Mouse (Mus musculus) CH12.LX (cell line): ENCODE results near the gene Papss2. TPM values are rescaled to one million over a fixed set of nuclear protein-coding genes. Genes with fewer than 3 reads are reported as not detected.

Source experiments
- DNase-seq: peaks from one replicate; pipeline ENCODE4 v3.0.0-alpha.2; 2013; ENCODE audit errors: extremely low read depth
- H3K27ac ChIP-seq: 2 replicates; pipeline ENCODE4 v1.5.1; 2012; ENCODE audit warnings: low read depth, mild to moderate bottlenecking, control low read depth, moderate library complexity; ENCODE audit not compliant: insufficient read depth
- H3K27me3 ChIP-seq: replicated peaks from 2 replicates; pipeline ENCODE3; 2012; ENCODE audit warnings: inconsistent platforms
- H3K36me3 ChIP-seq, 2 experiments: replicated peaks in 1 of 2; 2 replicates each; pipeline versions ENCODE3 to v1.6.1; 2012; ENCODE audit warnings: inconsistent platforms in 1 of 2, low read length in 1 of 2, mild to moderate bottlenecking in 1 of 2, mixed read lengths in 1 of 2, moderate library complexity in 1 of 2; ENCODE audit not compliant: control insufficient read depth in 1 of 2, insufficient read depth in 1 of 2
- H3K4me1 ChIP-seq, 2 experiments: 2 replicates each; pipeline ENCODE4 v1.6.1; 2012; ENCODE audit warnings: inconsistent platforms in 1 of 2, moderate library complexity in 1 of 2; ENCODE audit not compliant: insufficient read depth in 2 of 2, control insufficient read depth in 1 of 2
- H3K4me2 ChIP-seq: 2 replicates; pipeline ENCODE4 v1.6.1; 2012; ENCODE audit warnings: low read depth, mild to moderate bottlenecking, control low read depth; ENCODE audit not compliant: poor library complexity, insufficient read depth, severe bottlenecking
- H3K4me3 ChIP-seq, 3 experiments: fragments of 150-350 bp in 1 of 3; sonication (generic) in 1 of 3; replicated peaks in 1 of 3; 2 replicates each; pipeline versions ENCODE3 to v1.5.1; 2011 to 2012; ENCODE audit warnings: low read depth in 2 of 3, low read length in 2 of 3, mild to moderate bottlenecking in 2 of 3, moderate library complexity in 2 of 3, control low read depth in 1 of 3, improper control_type of control experiment in 1 of 3, inconsistent platforms in 1 of 3, mixed read lengths in 1 of 3; ENCODE audit not compliant: poor library complexity in 1 of 3
- H3K79me2 ChIP-seq: replicated peaks from 2 replicates; pipeline ENCODE4 v1.6.1; 2012; ENCODE audit warnings: mild to moderate bottlenecking, moderate library complexity; ENCODE audit not compliant: control insufficient read depth, poor library complexity, insufficient read depth, severe bottlenecking; ENCODE audit errors: extremely low read depth
- H3K9ac ChIP-seq: 2 replicates; pipeline ENCODE4 v1.6.1; 2012; ENCODE audit warnings: low read depth, mild to moderate bottlenecking, control low read depth, moderate library complexity; ENCODE audit not compliant: insufficient read depth
- H3K9me3 ChIP-seq: replicated peaks from 2 replicates; pipeline ENCODE3; 2012; ENCODE audit warnings: low read length, inconsistent platforms, mixed read lengths
- CHD1 ChIP-seq: IDR thresholded peaks from 2 replicates; pipeline ENCODE4 v1.6.1; 2012; ENCODE audit warnings: low read depth, low read length, improper control_type of control experiment, inconsistent platforms
- CHD2 ChIP-seq: IDR thresholded peaks from 2 replicates; pipeline ENCODE4 v1.6.1; 2011; ENCODE audit warnings: low read length, improper control_type of control experiment
- CTCF ChIP-seq, 2 experiments: IDR thresholded peaks in 1 of 2; conservative IDR thresholded peaks in 1 of 2; 2 replicates each; pipeline ENCODE4 v1.5.1; 2011 to 2012; ENCODE audit warnings: low read depth in 2 of 2, low read length in 2 of 2, improper control_type of control experiment in 1 of 2, inconsistent platforms in 1 of 2, mild to moderate bottlenecking in 1 of 2, moderate library complexity in 1 of 2
- E2F4 ChIP-seq: IDR thresholded peaks from 2 replicates; pipeline ENCODE4 v1.6.1; 2011; ENCODE audit warnings: low read depth, low read length, improper control_type of control experiment; ENCODE audit not compliant: insufficient replicate concordance
- ELF1 ChIP-seq: IDR thresholded peaks from 2 replicates; pipeline ENCODE4 v1.6.1; 2014; ENCODE audit warnings: low read depth, mild to moderate bottlenecking, inconsistent platforms, low read length, improper control_type of control experiment
- EP300 ChIP-seq: IDR thresholded peaks from 2 replicates; pipeline ENCODE4 v1.6.1; 2011; ENCODE audit warnings: low read length, improper control_type of control experiment
- GABPA ChIP-seq: IDR thresholded peaks from 2 replicates; pipeline ENCODE4 v1.6.1; 2012; ENCODE audit warnings: low read depth, low read length, improper control_type of control experiment, inconsistent platforms; ENCODE audit not compliant: insufficient replicate concordance
- HCFC1 ChIP-seq: IDR thresholded peaks from 2 replicates; pipeline ENCODE4 v1.6.1; 2012; ENCODE audit warnings: low read depth, mild to moderate bottlenecking, inconsistent platforms, low read length, improper control_type of control experiment
- JUND ChIP-seq: conservative IDR thresholded peaks from 2 replicates; pipeline ENCODE4 v1.6.1; 2011; ENCODE audit warnings: low read depth, low read length, improper control_type of control experiment
- KAT2A ChIP-seq: IDR thresholded peaks from 2 replicates; pipeline ENCODE4 v1.6.1; 2012; ENCODE audit warnings: low read length, improper control_type of control experiment, inconsistent platforms; ENCODE audit not compliant: insufficient replicate concordance
- MAFK ChIP-seq: IDR thresholded peaks from 2 replicates; pipeline ENCODE4 v1.6.1; 2011; ENCODE audit warnings: low read length, improper control_type of control experiment; ENCODE audit not compliant: insufficient replicate concordance
- MAX ChIP-seq: IDR thresholded peaks from 2 replicates; pipeline ENCODE4 v1.6.1; 2011; ENCODE audit warnings: low read length, improper control_type of control experiment
- MAZ ChIP-seq: IDR thresholded peaks from 2 replicates; pipeline ENCODE4 v1.6.1; 2012; ENCODE audit warnings: low read depth, mild to moderate bottlenecking, inconsistent platforms, low read length, improper control_type of control experiment, moderate library complexity
- MEF2A ChIP-seq: IDR thresholded peaks from 2 replicates; pipeline ENCODE4 v1.6.1; 2014; ENCODE audit warnings: low read depth, mild to moderate bottlenecking, inconsistent platforms, low read length, improper control_type of control experiment, borderline replicate concordance
- MXI1 ChIP-seq: IDR thresholded peaks from 2 replicates; pipeline ENCODE4 v1.6.1; 2011; ENCODE audit warnings: mild to moderate bottlenecking, low read depth, low read length, improper control_type of control experiment
- MYC ChIP-seq: IDR thresholded peaks from 2 replicates; pipeline ENCODE4 v1.6.1; 2011; ENCODE audit warnings: low read depth, mild to moderate bottlenecking, improper control_type of control experiment, low read length
- NELFE ChIP-seq: IDR thresholded peaks from 2 replicates; pipeline ENCODE4 v1.6.1; 2011; ENCODE audit warnings: low read depth, low read length, improper control_type of control experiment
- NRF1 ChIP-seq: IDR thresholded peaks from 2 replicates; pipeline ENCODE4 v1.6.1; 2014; ENCODE audit warnings: low read depth, mild to moderate bottlenecking, inconsistent platforms, low read length, improper control_type of control experiment, moderate library complexity
- POLR2A ChIP-seq: IDR thresholded peaks from 2 replicates; pipeline ENCODE4 v1.6.1; 2011; ENCODE audit warnings: low read depth, mild to moderate bottlenecking, improper control_type of control experiment, low read length
- POLR2AphosphoS2 ChIP-seq: IDR thresholded peaks from 2 replicates; pipeline ENCODE4 v1.6.1; 2011; ENCODE audit warnings: low read depth, low read length, improper control_type of control experiment
- RAD21 ChIP-seq: IDR thresholded peaks from 2 replicates; pipeline ENCODE4 v1.6.1; 2011; ENCODE audit warnings: low read depth, mild to moderate bottlenecking, low read length, improper control_type of control experiment, moderate library complexity
- SIN3A ChIP-seq: IDR thresholded peaks from 2 replicates; pipeline ENCODE4 v1.6.1; 2012; ENCODE audit warnings: low read length, improper control_type of control experiment, inconsistent platforms
- SMC3 ChIP-seq: IDR thresholded peaks from 2 replicates; pipeline ENCODE4 v1.6.1; 2011; ENCODE audit warnings: low read depth, low read length, improper control_type of control experiment
- TBP ChIP-seq: conservative IDR thresholded peaks from 2 replicates; pipeline ENCODE4 v1.6.1; 2011; ENCODE audit warnings: low read depth, low read length, improper control_type of control experiment
- TCF12 ChIP-seq: IDR thresholded peaks from 2 replicates; pipeline ENCODE4 v1.6.1; 2014; ENCODE audit warnings: low read depth, mild to moderate bottlenecking, inconsistent platforms, low read length, improper control_type of control experiment
- UBTF ChIP-seq: IDR thresholded peaks from 2 replicates; pipeline ENCODE4 v1.6.1; 2012; ENCODE audit warnings: low read depth, mild to moderate bottlenecking, inconsistent platforms, low read length, improper control_type of control experiment, moderate library complexity
- USF1 ChIP-seq: IDR thresholded peaks from 2 replicates; pipeline ENCODE4 v1.6.1; 2014; ENCODE audit warnings: low read depth, mild to moderate bottlenecking, inconsistent platforms, low read length, improper control_type of control experiment
- USF2 ChIP-seq: conservative IDR thresholded peaks from 2 replicates; pipeline ENCODE4 v1.6.1; 2011; ENCODE audit warnings: low read depth, low read length, improper control_type of control experiment
- ZNF384 ChIP-seq: IDR thresholded peaks from 2 replicates; pipeline ENCODE4 v1.6.1; 2012; ENCODE audit warnings: low read depth, low read length, improper control_type of control experiment, inconsistent platforms
- dilution Hi-C: fragments of 300-500 bp; cut with MboI; formaldehyde crosslinking; loops from 2 replicates; pipeline ENCODE4 v1.14.3; 2020; ENCODE audit warnings: low sequenced_read_pairs; ENCODE audit not compliant: extremely low pct_unique_long_range_greater_than_20kb, extremely low pct_ligation_motif_present
- in situ Hi-C: fragments of 300-500 bp; cut with MboI; formaldehyde crosslinking; loops from 3 replicates; pipeline ENCODE4 v1.14.3; 2019; ENCODE audit warnings: low sequenced_read_pairs, low pct_ligation_motif_present, low pct_unique_long_range_greater_than_20kb, mixed read lengths
- polyA plus RNA-seq: library from polyadenylated mRNA; unstranded; fragments of >175 nt; gene quantifications from 2 replicates; pipeline ENCODE4 v1.2.1, GENCODE M21; 2012; ENCODE audit warnings: low read depth; ENCODE audit not compliant: insufficient read length
- total RNA-seq, 2 experiments: library from RNA; depleted of rRNA; stranded (reverse); fragments of 300-350 nt in 1 of 2; fragments of >200 nt in 1 of 2; gene quantifications; 2 replicates each; pipeline ENCODE4 v1.2.3; 2012 to 2014

Gene Papss2
- total and polyA plus RNA-seq, 3 experiments = 0.36 to 0.42 (median 0.39) TPM

DNA sequence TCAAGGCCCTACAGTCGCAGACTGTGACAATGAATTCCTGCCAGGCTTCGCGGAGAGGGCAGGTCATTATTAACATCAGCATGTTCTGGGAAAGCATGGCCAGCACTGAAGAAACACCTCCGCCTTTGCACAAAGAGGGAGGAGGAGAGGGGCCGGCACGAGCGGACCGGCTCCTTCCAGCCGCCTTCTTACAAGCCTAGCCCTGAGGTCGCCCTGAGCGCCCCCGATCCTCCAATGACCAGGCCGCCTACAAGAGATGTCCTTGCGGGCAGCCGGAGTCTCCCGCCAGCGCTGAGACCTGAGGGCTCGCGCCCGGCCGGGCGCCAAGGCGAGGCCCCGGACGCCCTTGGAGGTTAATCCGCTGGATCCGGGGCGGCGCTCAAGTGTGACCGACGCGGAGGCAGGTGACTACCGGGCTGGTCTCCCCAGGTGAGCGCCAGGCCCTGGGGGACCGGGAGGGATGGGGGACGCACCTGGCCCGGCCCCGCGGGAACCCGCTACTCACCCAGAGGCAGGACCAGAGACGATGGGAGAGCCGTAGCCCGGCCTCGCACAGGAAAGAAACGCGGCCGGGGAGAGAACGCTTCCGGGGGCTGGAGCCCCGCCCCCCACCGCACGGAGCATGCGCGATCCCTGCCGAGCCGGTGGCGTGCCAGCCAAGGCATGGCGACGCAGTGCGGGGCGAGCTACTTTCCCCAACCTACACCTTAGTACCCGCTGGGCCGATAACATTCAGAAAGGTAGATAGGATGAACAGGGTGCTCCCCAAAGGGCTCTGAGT, 116.4 kb downstream of the Papss2 start:
- peak overlapping the region; percentile 57 for H3K4me2 ChIP-seq
- H3K4me3 ChIP-seq = peak overlapping the region; percentile 68 to 80 (median 68)
- peaks cover 42% of the 10 kb centered on the region for H3K79me2 ChIP-seq
- DNase-seq = peak; percentile 88
- peak overlapping the region; percentile 96 for H3K9ac ChIP-seq
- TF ChIP-seq JUND (no peak), ELF1 (peak; percentile 84), MAFK (no peak), MAX (peak; percentile 5; the same call in 1 of the 2 replicates), TCF12 (peak; percentile 47; the same call in 1 of the 2 replicates), UBTF (peak; percentile 84), POLR2AphosphoS2 (no peak), ZNF384 (no peak), NELFE (peak; percentile 79), TBP (peak; percentile 63; the same call in 1 of the 2 replicates), NRF1 (peak; percentile 89), SMC3 (no peak), CHD1 (no peak; the same call in 1 of the 2 replicates), MEF2A (no peak), HCFC1 (peak; percentile 76), POLR2A (peak; percentile 93)
- dilution Hi-C loops (no loop called here), in situ Hi-C loops (loop anchor here (5.0 to 10.0 kb wide), 2 partner anchors 515 to 653 kb away; no protein-coding TSS in a partner anchor)
- no peaks in the 10 kb centered on the region for H3K27me3 ChIP-seq
- peaks cover 10 to 41% of the 10 kb centered on the region in 2 experiments for H3K4me1 ChIP-seq
- peak overlapping the region; percentile 98 for H3K27ac ChIP-seq
- H3K36me3 ChIP-seq = peaks cover 4 to 10% of the 10 kb centered on the region in 2 experiments
- no peaks in the 10 kb centered on the region for H3K9me3 ChIP-seq

- in situ Hi-C loops = loop anchor here (5.0 to 10.0 kb wide), 2 partner anchors 515 to 652 kb away; no protein-coding TSS in a partner anchor
- Histone ChIP-seq H3K4me1 (peaks cover 10 to 44% of the 10 kb centered on the region in 2 experiments), H3K9ac (peak overlapping the region; percentile 96), H3K79me2 (peaks cover 38% of the 10 kb centered on the region), H3K4me2 (peak overlapping the region; percentile 81), H3K4me3 (peak overlapping the region; percentile 60 to 68 (median 68)), H3K9me3 (no peaks in the 10 kb centered on the region), H3K36me3 (peaks cover 4 to 10% of the 10 kb centered on the region in 2 experiments), H3K27ac (peak overlapping the region; percentile 98), H3K27me3 (no peaks in the 10 kb centered on the region)
- dilution Hi-C loops = no loop called here
- peak; percentile 99 for DNase-seq
- TF ChIP-seq HCFC1 (no peak), JUND (peak; percentile 71), MXI1 (no peak; the same call in 1 of the 2 replicates), EP300 (peak; percentile 98), E2F4 (no peak; the same call in 1 of the 2 replicates), MAFK (peak; percentile 93), TCF12 (peak; percentile 99), CHD2 (peak; percentile 95), CTCF (conservative IDR thresholded peaks at IDR 0.05 in 1 of 2, IDR thresholded peaks at IDR 0.05 in 1 of 2; ENCODE audit: low read depth in 2 of 2, low read length in 2 of 2) (no peak; a peak in 1 of 4 replicates), POLR2A (peak; percentile 50; the same call in 1 of the 2 replicates), USF1 (no peak), SIN3A (peak; percentile 97), MAZ (peak; percentile 72; the same call in 1 of the 2 replicates), GABPA (no peak), MYC (peak; percentile 96), TBP (peak; percentile 73), RAD21 (no peak), MAX (peak; percentile 71), USF2 (no peak), KAT2A (no peak), SMC3 (0 out of 2 replicates have a peak, but pooled peaks have one; percentile 7)
Observed at GRCm38 (mm10) chr19:32712588-32713042, 117.0 kb downstream of the Papss2 start.
